Mouse (Mus musculus) cerebellum, adult 2 months (tissue): ENCODE measurements around the gene Dscaml1. TPM values are rescaled to one million over a fixed set of nuclear protein-coding genes. Genes with fewer than 3 reads are reported as not detected.

Experiments
- DNase-seq, 2 experiments: peaks; one replicate each; pipeline ENCODE4 v3.0.0; 2021
- H3K27ac ChIP-seq: fragments of 200-500 bp; 2 replicates; pipeline ENCODE4 v1.5.1; 2012; ENCODE audit warnings: low read length, control low read depth, inconsistent platforms; ENCODE audit not compliant: insufficient read depth
- H3K27me3 ChIP-seq: fragments of 200-500 bp; 2 replicates; pipeline ENCODE4 v1.6.1; 2012; ENCODE audit warnings: inconsistent platforms, mild to moderate bottlenecking, low read length, moderate library complexity; ENCODE audit not compliant: control insufficient read depth, insufficient read depth
- H3K4me1 ChIP-seq: fragments of 200-500 bp; 2 replicates; pipeline ENCODE4 v1.6.1; 2011; ENCODE audit warnings: low read length; ENCODE audit not compliant: control insufficient read depth, insufficient read depth
- H3K4me3 ChIP-seq: fragments of 200-500 bp; replicated peaks from 2 replicates; pipeline ENCODE3; 2011; ENCODE audit warnings: mild to moderate bottlenecking, low read depth, low read length, control low read depth; ENCODE audit not compliant: insufficient read depth
- CTCF ChIP-seq: fragments of 200-500 bp; IDR thresholded peaks from 2 replicates; pipeline ENCODE4 v1.5.1; 2011; ENCODE audit warnings: low read depth, mild to moderate bottlenecking, control low read depth, low read length, moderate library complexity, borderline replicate concordance; ENCODE audit not compliant: insufficient read depth
- POLR2A ChIP-seq: fragments of 200-500 bp; IDR thresholded peaks from 2 replicates; pipeline ENCODE4 v1.6.1; 2011; ENCODE audit warnings: low read length, control low read depth, borderline replicate concordance; ENCODE audit not compliant: insufficient read depth
- WGBS: fragments of 180-500 bp; shearing (Covaris S2); methylation state at CpG from one replicate; pipeline ENCODE4 v1.1.7; 2018; 5-methylcytosine and 5-hydroxymethylcytosine counted together
- polyA plus RNA-seq: library from polyadenylated mRNA; depleted of rRNA; stranded (reverse); fragments of >200 nt; gene quantifications from 2 replicates; pipeline ENCODE4 v1.2.3, GENCODE M21; 2012

Gene Dscaml1
- polyA plus RNA-seq, 1 experiment: 23.4 TPM

GRCm38 (mm10) chr9:45677236-45677781 lies 250.9 kb downstream of the Dscaml1 start:
- no peak overlapping the region for H3K4me3 ChIP-seq
- H3K27ac ChIP-seq: no peak overlapping the region
- TF ChIP-seq CTCF (no peak), POLR2A (no peak)
- no peak for DNase-seq
- H3K27me3 ChIP-seq: no peaks in the 10 kb centered on the region
- WGBS: 65% methylated on average over 12 of the region's 12 CpGs
- H3K4me1 ChIP-seq: peaks cover 16% of the 10 kb centered on the region

- no peak overlapping the region for H3K27ac ChIP-seq
- H3K4me3 ChIP-seq: no peak overlapping the region
- peaks cover 16% of the 10 kb centered on the region for H3K4me1 ChIP-seq
- TF ChIP-seq POLR2A: no peak
- TF ChIP-seq CTCF: no peak
- no peaks in the 10 kb centered on the region for H3K27me3 ChIP-seq
- DNase-seq: no peak
- WGBS: 47% methylated on average over 8 of the region's 8 CpGs
Measured at GRCm38 (mm10) chr9:45677952-45678663, 251.7 kb downstream of the Dscaml1 start.

DNA sequence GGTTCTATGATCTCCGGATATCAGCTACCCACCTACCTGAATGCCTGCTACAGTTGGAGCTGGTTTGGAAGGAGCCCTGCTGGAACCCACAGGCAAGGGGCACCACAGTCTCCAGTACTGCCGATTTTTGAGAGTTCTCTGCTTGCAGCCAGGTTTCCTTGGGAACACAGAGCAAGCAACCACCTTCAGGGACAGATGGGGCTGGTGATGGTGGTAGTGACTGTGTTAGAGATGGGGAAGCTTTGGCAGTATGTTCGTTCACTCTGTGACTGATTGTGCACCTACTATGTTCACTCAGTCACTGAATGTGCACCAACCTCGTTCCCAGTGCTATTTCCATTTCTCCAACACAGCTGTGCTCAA lies 252.2 kb downstream of the Dscaml1 start:
- no peak for TF ChIP-seq CTCF
- no peak for TF ChIP-seq POLR2A
- Histone ChIP-seq H3K27me3 (no peaks in the 10 kb centered on the region), H3K4me3 (no peak overlapping the region), H3K27ac (no peak overlapping the region), H3K4me1 (peaks cover 16% of the 10 kb centered on the region)
- WGBS: 38% methylated on average over 4 of the region's 4 CpGs
- no peak for DNase-seq

- Histone ChIP-seq H3K27ac (no peak overlapping the region), H3K27me3 (no peaks in the 10 kb centered on the region), H3K4me3 (no peak overlapping the region), H3K4me1 (peaks cover 9% of the 10 kb centered on the region; the same call in 1 of the 2 replicates)
- 0 out of 2 replicates have a peak, but pooled peaks have one; percentile 11 for TF ChIP-seq CTCF
- TF ChIP-seq POLR2A: no peak
- 73% methylated on average over 11 of the region's 11 CpGs for WGBS
- DNase-seq: no peak
Measured at GRCm38 (mm10) chr9:45682461-45682998, 256.1 kb downstream of the Dscaml1 start.

DNA sequence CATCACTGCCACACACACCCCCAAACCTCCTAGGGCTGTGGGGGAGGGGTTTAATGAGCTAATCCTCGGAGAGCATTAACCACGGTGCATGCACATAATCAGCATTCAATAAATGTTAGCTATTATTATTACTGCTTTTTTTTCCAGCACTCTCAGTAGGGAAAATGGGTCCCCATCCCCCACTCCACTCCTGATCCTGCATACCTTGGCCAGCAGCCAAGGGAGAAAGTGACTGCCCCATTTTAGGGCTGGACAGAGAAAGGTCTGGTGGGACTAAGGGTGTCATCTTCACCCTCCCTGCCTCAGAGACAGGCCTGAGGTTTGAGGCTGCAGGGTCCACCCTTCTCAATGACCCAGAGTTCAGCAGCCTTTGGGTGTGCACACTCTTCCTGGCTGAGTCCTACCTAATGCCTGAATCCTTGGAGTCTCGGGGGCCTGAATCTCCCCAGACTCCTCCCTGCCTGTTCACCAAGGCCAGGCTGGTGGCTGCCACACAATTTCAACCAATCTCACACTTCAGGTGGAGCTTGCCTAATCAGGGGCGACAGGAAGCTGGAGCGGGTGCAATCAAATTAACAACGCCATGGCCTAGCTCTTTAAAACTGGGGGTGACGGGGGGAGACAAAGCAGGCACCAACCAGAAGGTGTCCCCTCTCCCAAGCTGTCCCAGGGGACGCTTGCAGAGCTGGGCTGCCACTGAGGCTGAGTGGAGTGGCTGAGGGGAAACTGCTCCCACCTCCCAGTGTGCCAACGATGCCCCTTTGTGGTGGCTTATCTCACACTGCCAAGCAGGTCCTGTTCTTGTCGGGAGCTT lies 267.2 kb downstream of the Dscaml1 start:
- H3K4me3 ChIP-seq: no peak overlapping the region
- TF ChIP-seq POLR2A (no peak), CTCF (peak; percentile 38; the same call in 1 of the 2 replicates)
- no peaks in the 10 kb centered on the region for H3K27me3 ChIP-seq
- peak overlapping the region; percentile 19; the same call in 1 of the 2 replicates for H3K27ac ChIP-seq
- H3K4me1 ChIP-seq: peaks cover 9% of the 10 kb centered on the region
- DNase-seq: peak in 1 of 2 experiments; percentile 29
- WGBS: 45% methylated on average over 10 of the region's 10 CpGs

GRCm38 (mm10) chr9:45694256-45694655 lies 267.8 kb downstream of the Dscaml1 start:
- WGBS: 38% methylated on average over 2 of the region's 2 CpGs
- DNase-seq: peak in 1 of 2 experiments; percentile 33
- H3K27me3 ChIP-seq: no peaks in the 10 kb centered on the region
- TF ChIP-seq CTCF (peak; percentile 26; the same call in 1 of the 2 replicates), POLR2A (no peak)
- H3K27ac ChIP-seq: no peak overlapping the region
- H3K4me3 ChIP-seq: no peak overlapping the region
- H3K4me1 ChIP-seq: peaks cover 9% of the 10 kb centered on the region

GRCm38 (mm10) chr9:45699171-45699570 lies 272.7 kb downstream of the Dscaml1 start:
- no peaks in the 10 kb centered on the region for H3K4me1 ChIP-seq
- TF ChIP-seq POLR2A: no peak
- TF ChIP-seq CTCF: no peak
- H3K4me3 ChIP-seq: no peak overlapping the region
- no peak overlapping the region for H3K27ac ChIP-seq
- no peaks in the 10 kb centered on the region for H3K27me3 ChIP-seq
- no peak for DNase-seq
- WGBS: 87% methylated on average over 10 of the region's 10 CpGs
